Mouse (Mus musculus) olfactory bulb, adult 2 months (tissue): Measurements from ENCODE around the gene Syne2. TPM values are rescaled to one million over a fixed set of nuclear protein-coding genes. Genes with fewer than 3 reads are reported as not detected.
"Not testable (repeated sequence)": the region's sequence is repeated elsewhere in the genome, so short reads cannot be mapped to it uniquely, and the experiment has no call there.

Experiments
- H3K27ac ChIP-seq: fragments of 200-500 bp; 2 replicates; pipeline ENCODE4 v1.5.1; 2012; ENCODE audit warnings: low read depth, low read length; ENCODE audit not compliant: insufficient read depth
- H3K4me1 ChIP-seq: fragments of 200-500 bp; 2 replicates; pipeline ENCODE4 v1.6.1; 2012; ENCODE audit warnings: low read length; ENCODE audit not compliant: control insufficient read depth, insufficient read depth
- H3K4me3 ChIP-seq: fragments of 200-500 bp; 2 replicates; pipeline ENCODE4 v1.5.1; 2012; ENCODE audit warnings: mild to moderate bottlenecking, low read depth, low read length, moderate library complexity; ENCODE audit not compliant: insufficient read depth
- CTCF ChIP-seq: fragments of 200-500 bp; IDR thresholded peaks from 2 replicates; pipeline ENCODE4 v1.5.1; 2012; ENCODE audit warnings: low read depth, mild to moderate bottlenecking, low read length, moderate library complexity; ENCODE audit not compliant: insufficient read depth
- POLR2A ChIP-seq: fragments of 200-500 bp; IDR thresholded peaks from 2 replicates; pipeline ENCODE4 v1.6.1; 2012; ENCODE audit warnings: mild to moderate bottlenecking, low read depth, low read length, moderate library complexity; ENCODE audit not compliant: insufficient read depth
- WGBS: fragments of 180-500 bp; shearing (Covaris S2); methylation state at CpG from one replicate; pipeline ENCODE4 v1.1.7; 2018; 5-methylcytosine and 5-hydroxymethylcytosine counted together
- polyA plus RNA-seq: library from polyadenylated mRNA; stranded (reverse); fragments of >200 nt; gene quantifications from 2 replicates; pipeline ENCODE4 v1.2.4, GENCODE M21; 2012; ENCODE audit warnings: low replicate concordance; ENCODE audit not compliant: missing spikeins, insufficient read depth, insufficient read length

Gene Syne2
- not detected in 2 replicates for polyA plus RNA-seq

GRCm38 (mm10) chr12:75817959-75818452, at the start of gene Syne2:
Gene Syne2 (plus strand): TSS chr12:75818134.
- under 1% methylated on average over 54 of the region's 54 CpGs for whole genome bisulfite sequencing
- Histone ChIP-seq H3K27ac (no peak within 1 kb of the TSS), H3K4me3 (peak within 1 kb of the TSS; percentile 58), H3K4me1 (peaks cover 7% of the 10 kb centered on the region)
- no peak for TF ChIP-seq POLR2A
- TF ChIP-seq CTCF = no peak

- TF ChIP-seq POLR2A = no peak
- no peak overlapping the region for H3K4me3 ChIP-seq
- no peak overlapping the region for H3K27ac ChIP-seq
- WGBS = 73% methylated on average over 3 of the region's 3 CpGs
- H3K4me1 ChIP-seq = no peaks in the 10 kb centered on the region
Observed at GRCm38 (mm10) chr12:75771410-75771809, 46.5 kb upstream of the Syne2 start.

DNA sequence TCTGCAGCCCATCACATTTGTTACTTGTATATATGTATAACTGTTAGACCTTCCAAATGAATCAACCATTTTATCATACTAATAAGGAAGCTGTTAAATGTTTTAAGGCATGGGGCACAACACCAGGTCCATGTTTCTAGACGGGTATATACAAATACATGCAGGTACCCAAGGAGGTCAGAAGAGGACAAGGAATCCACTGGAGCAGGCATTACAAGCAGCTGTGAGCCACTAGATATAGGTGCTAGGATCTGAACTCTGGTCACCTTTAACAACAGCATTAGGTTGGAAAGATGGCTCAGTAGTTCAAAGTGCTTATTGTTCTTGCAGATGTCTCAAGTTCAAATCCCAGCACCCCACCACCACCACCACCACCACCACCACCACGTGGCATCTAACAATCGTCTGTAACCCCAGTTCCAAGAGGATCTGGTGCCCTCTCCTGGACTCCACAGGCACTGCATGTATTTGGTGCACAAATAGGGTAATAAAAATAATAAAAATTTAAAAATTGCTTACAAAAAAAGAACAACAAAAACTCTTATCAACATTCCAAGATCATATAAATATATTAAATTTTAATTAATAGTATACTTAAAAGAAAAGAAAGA, 45.4 kb upstream of the Syne2 start:
- WGBS = 25% methylated on average over 3 of the region's 3 CpGs
- no peaks in the 10 kb centered on the region for H3K4me1 ChIP-seq
- no peak overlapping the region for H3K27ac ChIP-seq
- H3K4me3 ChIP-seq = no peak overlapping the region
- TF ChIP-seq POLR2A (no peak), CTCF (no peak)

DNA sequence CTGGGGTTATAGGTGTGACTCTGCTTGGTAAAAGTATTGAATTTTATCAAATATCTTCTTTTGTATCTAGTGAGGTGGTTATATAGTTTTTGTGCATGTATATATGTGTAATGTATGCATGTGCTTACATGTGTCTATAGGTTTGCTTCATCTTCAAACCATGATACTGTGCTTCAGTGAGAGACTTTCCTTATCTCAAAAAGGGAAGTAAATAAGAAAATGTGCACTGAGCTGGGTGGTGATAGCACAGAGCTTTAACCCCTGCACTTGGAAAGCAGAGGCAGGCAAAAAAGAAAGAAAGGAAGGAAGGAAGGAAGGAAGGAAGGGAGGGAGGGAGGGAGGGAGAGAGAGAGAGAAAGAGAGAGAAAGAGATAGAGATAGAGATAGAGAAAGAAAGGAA, 36.5 kb upstream of the Syne2 start:
- Histone ChIP-seq H3K27ac (no peak overlapping the region), H3K4me3 (no peak overlapping the region), H3K4me1 (no peaks in the 10 kb centered on the region)
- TF ChIP-seq CTCF (no peak), POLR2A (no peak)

DNA sequence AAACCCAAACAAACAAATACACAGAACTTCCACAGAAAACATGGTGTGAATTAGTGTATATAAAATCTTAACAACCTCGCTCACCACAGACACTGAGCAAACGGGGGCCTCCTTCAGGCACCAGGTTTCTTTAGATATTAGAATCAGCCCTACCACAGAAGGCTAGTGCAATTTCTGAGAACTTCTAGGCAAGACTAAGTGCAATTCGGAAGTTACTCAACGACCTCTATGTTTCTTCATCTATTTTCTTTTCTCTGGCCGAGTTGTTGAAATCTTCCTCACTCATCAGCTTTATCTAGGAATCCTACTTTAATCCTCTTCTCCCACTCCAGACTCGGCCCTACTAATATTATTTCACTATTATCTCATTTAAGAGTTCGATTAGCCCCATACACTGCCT, 35.9 kb upstream of the Syne2 start:
- Histone ChIP-seq H3K4me1 (no peaks in the 10 kb centered on the region), H3K4me3 (no peak overlapping the region), H3K27ac (no peak overlapping the region)
- 94% methylated on average over 7 of the region's 7 CpGs for WGBS
- TF ChIP-seq POLR2A = no peak

GRCm38 (mm10) chr12:75784271-75784751, 33.6 kb upstream of the Syne2 start:
- TF ChIP-seq CTCF = no peak
- Histone ChIP-seq H3K27ac (no peak overlapping the region), H3K4me3 (no peak overlapping the region), H3K4me1 (no peaks in the 10 kb centered on the region)
- 80% methylated on average over 2 of the region's 2 CpGs for WGBS

- not testable (repeated sequence) for H3K4me1 ChIP-seq, H3K27ac ChIP-seq, H3K4me3 ChIP-seq
- WGBS = 0% methylated on average over 2 of the region's 2 CpGs
Observed at GRCm38 (mm10) chr12:75786681-75787080, 31.3 kb upstream of the Syne2 start.

- 74% methylated on average over 4 of the region's 4 CpGs for WGBS
- no peak overlapping the region for H3K27ac ChIP-seq
- TF ChIP-seq POLR2A = no peak
- H3K4me1 ChIP-seq = no peaks in the 10 kb centered on the region
- H3K4me3 ChIP-seq = no peak overlapping the region
Observed at GRCm38 (mm10) chr12:75789451-75789850, 28.5 kb upstream of the Syne2 start.

GRCm38 (mm10) chr12:75794527-75794926, 23.4 kb upstream of the Syne2 start:
- no peak for TF ChIP-seq POLR2A
- TF ChIP-seq CTCF = no peak
- 87% methylated on average over 4 of the region's 4 CpGs for WGBS
- Histone ChIP-seq H3K4me3 (no peak overlapping the region), H3K4me1 (no peaks in the 10 kb centered on the region), H3K27ac (no peak overlapping the region)

DNA sequence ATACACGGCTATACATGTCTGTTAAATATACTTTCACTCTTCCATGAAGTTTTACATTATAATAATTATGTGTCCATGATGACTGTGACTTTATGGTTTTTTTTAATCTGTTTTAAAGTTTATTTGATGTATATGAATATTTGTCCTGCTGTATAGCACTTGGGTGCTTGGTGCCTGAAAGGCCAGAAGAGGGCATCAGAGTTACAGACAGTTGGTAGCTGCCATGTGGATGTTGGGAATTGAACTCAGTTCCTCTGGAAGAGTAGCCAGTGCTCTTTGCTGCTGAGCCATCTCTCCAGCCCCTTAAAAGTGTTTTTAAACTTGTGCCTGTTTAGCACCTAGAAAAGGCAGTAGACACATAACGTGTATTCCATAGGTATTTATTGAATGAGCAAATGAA, 21.4 kb upstream of the Syne2 start:
- no peak for TF ChIP-seq POLR2A
- no peak for TF ChIP-seq CTCF
- 81% methylated on average over 2 of the region's 2 CpGs for WGBS
- H3K4me1 ChIP-seq = no peaks in the 10 kb centered on the region
- no peak overlapping the region for H3K4me3 ChIP-seq
- no peak overlapping the region for H3K27ac ChIP-seq
